Mouse (Mus musculus) kidney, postnatal 0 days (tissue): Measurements from ENCODE around the gene Car14. TPM values are rescaled to one million over a fixed set of nuclear protein-coding genes. Genes with fewer than 3 reads are reported as not detected.
A peak's percentile ranks its signal among the peaks of the same experiment; 100 is the strongest.

Experiments used
- ATAC-seq: fragments of 200-750 bp; cut with Nextera tagmentation; replicated peaks from 2 replicates; pipeline ENCODE4 v1.8.0; 2017; ENCODE audit warnings: low read depth, moderate number of reproducible peaks, moderate TSS enrichment, moderate library complexity; ENCODE audit not compliant: low FRiP score
- DNase-seq: peaks from one replicate; pipeline ENCODE4 v3.0.0-alpha.2; 2016; ENCODE audit warnings: low spot score
- H3K27ac ChIP-seq: fragments of 300-500 bp; sonication (generic); 2 replicates; pipeline ENCODE4 v1.5.1; 2014; ENCODE audit warnings: mild to moderate bottlenecking
- H3K27me3 ChIP-seq: fragments of 300-500 bp; sonication (generic); 2 replicates; pipeline ENCODE4 v1.6.1; 2014; ENCODE audit warnings: low read length, mixed read lengths; ENCODE audit not compliant: insufficient read depth
- H3K36me3 ChIP-seq: fragments of 300-500 bp; sonication (generic); 2 replicates; pipeline ENCODE4 v1.6.1; 2014; ENCODE audit warnings: low read length, mixed read lengths; ENCODE audit not compliant: insufficient read depth
- H3K4me1 ChIP-seq: fragments of 300-500 bp; sonication (generic); replicated peaks from 2 replicates; pipeline ENCODE4 v1.6.1; 2014; ENCODE audit warnings: antibody characterized with exemption, low read length, mixed read lengths; ENCODE audit not compliant: insufficient read depth
- H3K4me2 ChIP-seq: fragments of 300-500 bp; sonication (generic); 2 replicates; pipeline ENCODE4 v1.6.1; 2014; ENCODE audit warnings: mild to moderate bottlenecking, low read length, moderate library complexity, mixed read lengths
- H3K4me3 ChIP-seq: fragments of 300-500 bp; sonication (generic); replicated peaks from 2 replicates; pipeline ENCODE4 v1.5.1; 2014; ENCODE audit warnings: low read depth, low read length
- H3K9ac ChIP-seq: fragments of 300-500 bp; sonication (generic); 2 replicates; pipeline ENCODE4 v1.6.1; 2014; ENCODE audit warnings: low read depth, low read length
- H3K9me3 ChIP-seq: fragments of 300-500 bp; sonication (generic); replicated peaks from 2 replicates; pipeline ENCODE4 v1.6.1; 2016; ENCODE audit warnings: low read length, inconsistent platforms, mixed read lengths
- CTCF ChIP-seq: IDR thresholded peaks from 2 replicates; pipeline ENCODE4 v1.5.1; 2016; ENCODE audit warnings: antibody characterized with exemption, low read depth, mild to moderate bottlenecking, moderate library complexity
- WGBS: fragments of 180-500 bp; shearing (Covaris S2); extraction: QIAGEN DNeasy Blood & Tissue Kit; methylation state at CpG from one replicate; pipeline ENCODE4 v1.1.7; 2014; 5-methylcytosine and 5-hydroxymethylcytosine counted together
- polyA plus RNA-seq: library from polyadenylated mRNA; unstranded; fragments of >200 nt; fragmentation: Nextera tagmentation; extraction: Ambion mirVana; gene quantifications from 2 replicates; pipeline ENCODE4 v1.2.1, GENCODE M21; 2015

Gene Car14
- polyA plus RNA-seq, 1 experiment from 2014 or later = 12.9 TPM

- ATAC-seq = no peak
- no peak for TF ChIP-seq CTCF
- H3K4me3 ChIP-seq = peak overlapping the region; percentile 91
- H3K9ac ChIP-seq = peak overlapping the region; percentile 92
- DNase-seq = peak; percentile 49
- H3K9me3 ChIP-seq = no peaks in the 10 kb centered on the region
- H3K27me3 ChIP-seq = no peaks in the 10 kb centered on the region
- peak overlapping the region; percentile 57 for H3K27ac ChIP-seq
- peak overlapping the region; percentile 87 for H3K4me2 ChIP-seq
- peaks cover 20% of the 10 kb centered on the region for H3K36me3 ChIP-seq
- 0 out of 2 replicates have a peak, but pooled peaks cover 3% of the 10 kb centered on the region for H3K4me1 ChIP-seq
- WGBS = 23% methylated on average over 7 of the region's 7 CpGs
Observed at GRCm38 (mm10) chr3:95856115-95856514, 48.4 kb downstream of the Car14 start.

- WGBS = under 1% methylated on average over 56 of the region's 56 CpGs
- peak within 1 kb of the TSS; percentile 79 for H3K27ac ChIP-seq
- peak within 1 kb of the TSS; percentile 87 for H3K4me2 ChIP-seq
- no peaks in the 10 kb centered on the region for H3K9me3 ChIP-seq
- H3K4me1 ChIP-seq = 0 out of 2 replicates have a peak, but pooled peaks cover 3% of the 10 kb centered on the region
- peak within 1 kb of the TSS; percentile 91 for H3K4me3 ChIP-seq
- peak; percentile 97 for ATAC-seq
- H3K9ac ChIP-seq = peak within 1 kb of the TSS; percentile 92
- H3K36me3 ChIP-seq = peaks cover 24% of the 10 kb centered on the region
- peak; percentile 96 for DNase-seq
- peak; percentile 21; the same call in 1 of the 2 replicates for TF ChIP-seq CTCF
- no peaks in the 10 kb centered on the region for H3K27me3 ChIP-seq
Observed at GRCm38 (mm10) chr3:95855502-95856089, 48.9 kb downstream of the Car14 start, which contains the start of gene Prpf3. TSS of gene Prpf3 (minus strand) at chr3:95855885.

- H3K9ac ChIP-seq = no peak overlapping the region
- no peaks in the 10 kb centered on the region for H3K9me3 ChIP-seq
- 97% methylated on average over 8 of the region's 8 CpGs for WGBS
- no peak for TF ChIP-seq CTCF
- H3K4me3 ChIP-seq = no peak overlapping the region
- no peak overlapping the region for H3K27ac ChIP-seq
- H3K27me3 ChIP-seq = no peaks in the 10 kb centered on the region
- ATAC-seq (no peak), DNase-seq (no peak)
- 0 out of 2 replicates have a peak, but pooled peaks cover 3% of the 10 kb centered on the region for H3K4me1 ChIP-seq
- no peak overlapping the region for H3K4me2 ChIP-seq
- peaks cover 62% of the 10 kb centered on the region for H3K36me3 ChIP-seq
Observed at GRCm38 (mm10) chr3:95851317-95851716, 53.2 kb downstream of the Car14 start.

- WGBS = 83% methylated on average over 4 of the region's 4 CpGs
Observed at GRCm38 (mm10) chr3:95850611-95851010, 53.9 kb downstream of the Car14 start.

More at GRCm38 (mm10) chr3:95850611-95851010, 53.9 kb downstream of the Car14 start:
- Histone ChIP-seq H3K4me3 (no peak overlapping the region), H3K27ac (no peak overlapping the region), H3K27me3 (no peaks in the 10 kb centered on the region), H3K9ac (no peak overlapping the region), H3K36me3 (peaks cover 68% of the 10 kb centered on the region), H3K9me3 (no peaks in the 10 kb centered on the region), H3K4me1 (0 out of 2 replicates have a peak, but pooled peaks cover 3% of the 10 kb centered on the region), H3K4me2 (no peak overlapping the region)
- DNase-seq (no peak), ATAC-seq (no peak)
- TF ChIP-seq CTCF = no peak

Other genes starting within 250 kb of the Car14 start
- 60.9 and 70.2 TPM in 2 replicates for gene Mcl1, start 245.9 kb downstream of the Car14 start, polyA plus RNA-seq
- 3.6 TPM in 2 replicates for gene Adamtsl4, start 216.8 kb downstream of the Car14 start, polyA plus RNA-seq
- 173 and 178 TPM in 2 replicates for gene Ecm1, start 165.1 kb downstream of the Car14 start, polyA plus RNA-seq
- 28.7 and 34.7 TPM in 2 replicates for gene Tars2, start 144.5 kb downstream of the Car14 start, polyA plus RNA-seq
- gene Rprd2, start 85.8 kb downstream of the Car14 start, polyA plus RNA-seq = 15.1 and 17.3 TPM in 2 replicates
- gene Prpf3, start 48.8 kb downstream of the Car14 start, polyA plus RNA-seq = 30.1 and 31.2 TPM in 2 replicates
- gene Mrps21, start 33.2 kb downstream of the Car14 start, polyA plus RNA-seq = 461 and 494 TPM in 2 replicates
- 1.1 and 1.2 TPM in 2 replicates for gene Ciart, start 22.4 kb downstream of the Car14 start, polyA plus RNA-seq
- 24.0 and 27.1 TPM in 2 replicates for gene BC028528, start 12.7 kb downstream of the Car14 start, polyA plus RNA-seq
- 48.7 and 55.5 TPM in 2 replicates for gene Aph1a, start 10.7 kb downstream of the Car14 start, polyA plus RNA-seq
- gene Anp32e, start 24.6 kb upstream of the Car14 start, polyA plus RNA-seq = 128 and 151 TPM in 2 replicates
- 41.5 and 42.5 TPM in 2 replicates for gene Plekho1, start 91.3 kb upstream of the Car14 start, polyA plus RNA-seq
- gene Vps45, start 153.8 kb upstream of the Car14 start, polyA plus RNA-seq = 38.1 and 41.9 TPM in 2 replicates
- gene Otud7b, start 199.8 kb upstream of the Car14 start, polyA plus RNA-seq = 20.7 and 21.8 TPM in 2 replicates